Mouse (Mus musculus): Measurements from ENCODE around the gene D630045J12Rik. TPM values are rescaled to one million over a fixed set of nuclear protein-coding genes. Genes with fewer than 3 reads are reported as not detected.
A peak's percentile ranks its signal among the peaks of the same experiment; 100 is the strongest.

Gene D630045J12Rik
- total RNA-seq, 1 experiment: 4.1 TPM

- Histone ChIP-seq H3K36me3 (ENCODE audit: control insufficient read depth, insufficient read depth, low read length, poor library complexity, severe bottlenecking) (no peaks in the 10 kb centered on the region), H3K4me3 (ENCODE audit: insufficient read depth in 1 of 2, low read depth in 1 of 2, low read length in 2 of 2, poor library complexity in 1 of 2, severe bottlenecking in 1 of 2) (no peak overlapping the region), H3K9ac (ENCODE audit: insufficient read depth, low read depth, low read length, poor library complexity, severe bottlenecking) (no peak overlapping the region), H3K4me1 (ENCODE audit: control insufficient read depth in 2 of 2, insufficient read depth in 2 of 2, low read length in 2 of 2, poor library complexity in 1 of 2) (peaks cover 2 to 6% of the 10 kb centered on the region in 2 experiments; a peak in 1 of 4 replicates), H3K9me3 (ENCODE audit: control insufficient read depth, insufficient read depth, low read depth, low read length) (no peaks in the 10 kb centered on the region), H3K27ac (ENCODE audit: insufficient read depth, low read depth, low read length, poor library complexity, severe bottlenecking) (no peak overlapping the region)
- TF ChIP-seq ZNF384 (IDR thresholded peaks at IDR 0.05; ENCODE audit: low read depth, low read length): no peak
- DNase-seq (ENCODE audit: low read depth, low spot score): no peak
- in situ Hi-C loops (cut with MboI; ENCODE audit: low sequenced_read_pairs in 2 of 2, unreplicated experiment in 2 of 2): no loop called here
Measured at GRCm38 (mm10) chr6:38232917-38233316, 20.9 kb downstream of the D630045J12Rik start.

DNA sequence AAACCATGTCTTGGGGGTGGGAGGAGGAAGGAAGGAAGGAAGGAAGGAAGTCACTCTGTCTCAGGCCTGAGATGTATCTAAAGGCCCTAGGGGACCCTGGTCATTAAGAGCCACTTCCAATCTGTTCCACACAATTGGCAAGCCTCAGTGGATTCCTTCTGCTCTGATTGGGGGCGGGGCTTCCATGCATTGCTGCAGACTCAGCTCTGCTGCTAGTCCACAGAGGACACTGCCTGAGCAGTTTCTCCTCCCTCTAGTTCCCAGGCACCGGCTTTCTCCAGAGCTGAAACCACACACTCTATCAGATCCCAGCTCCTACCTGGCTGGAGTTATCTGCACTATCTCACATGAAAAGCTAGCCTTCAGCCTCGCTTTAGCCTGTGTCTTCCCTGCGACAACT, 21.8 kb downstream of the D630045J12Rik start:
- Histone ChIP-seq H3K9ac (ENCODE audit: insufficient read depth, low read depth, low read length, poor library complexity, severe bottlenecking) (no peak overlapping the region), H3K27ac (ENCODE audit: insufficient read depth, low read depth, low read length, poor library complexity, severe bottlenecking) (no peak overlapping the region), H3K9me3 (ENCODE audit: control insufficient read depth, insufficient read depth, low read depth, low read length) (no peaks in the 10 kb centered on the region), H3K4me1 (ENCODE audit: control insufficient read depth in 2 of 2, insufficient read depth in 2 of 2, low read length in 2 of 2, poor library complexity in 1 of 2) (peaks cover 2 to 6% of the 10 kb centered on the region in 2 experiments; a peak in 1 of 4 replicates), H3K36me3 (ENCODE audit: control insufficient read depth, insufficient read depth, low read length, poor library complexity, severe bottlenecking) (no peaks in the 10 kb centered on the region), H3K4me3 (ENCODE audit: insufficient read depth in 1 of 2, low read depth in 1 of 2, low read length in 2 of 2, poor library complexity in 1 of 2, severe bottlenecking in 1 of 2) (no peak overlapping the region)
- in situ Hi-C loops (cut with MboI; ENCODE audit: low sequenced_read_pairs in 2 of 2, unreplicated experiment in 2 of 2): no loop called here
- no peak for TF ChIP-seq HCFC1 (IDR thresholded peaks at IDR 0.05; ENCODE audit: borderline replicate concordance, insufficient read depth, low read length)
- 0 out of 2 replicates have a peak, but pooled peaks have one; percentile 16 for TF ChIP-seq MAFK (IDR thresholded peaks at IDR 0.05; ENCODE audit: insufficient read depth, low read depth, low read length)
- DNase-seq (ENCODE audit: low read depth, low spot score): no peak

DNA sequence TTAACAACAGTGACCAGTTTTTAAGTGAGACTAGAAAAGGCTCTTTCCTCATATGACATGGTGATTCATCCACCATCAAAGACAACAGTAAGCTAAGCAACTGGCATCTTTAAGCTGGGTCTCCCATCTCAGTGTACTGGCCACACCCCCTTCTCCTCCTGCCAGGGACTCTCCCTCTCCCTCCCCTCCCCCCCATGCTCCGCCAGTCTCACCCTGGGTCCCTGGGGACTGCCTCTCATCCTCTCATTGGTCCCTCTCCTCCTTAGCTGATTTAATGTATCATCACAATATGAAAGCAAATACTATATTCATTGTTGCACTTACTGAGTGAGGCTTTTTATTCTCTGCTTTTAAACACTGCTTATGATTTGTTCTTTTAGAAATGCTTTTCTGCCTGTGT, 29.7 kb downstream of the D630045J12Rik start:
- H3K4me3 ChIP-seq (ENCODE audit: insufficient read depth in 1 of 2, low read depth in 1 of 2, low read length in 2 of 2, poor library complexity in 1 of 2, severe bottlenecking in 1 of 2): no peak overlapping the region
- no peaks in the 10 kb centered on the region for H3K4me1 ChIP-seq (ENCODE audit: control insufficient read depth in 2 of 2, insufficient read depth in 2 of 2, low read length in 2 of 2, poor library complexity in 1 of 2)
- no peak overlapping the region for H3K9ac ChIP-seq (ENCODE audit: insufficient read depth, low read depth, low read length, poor library complexity, severe bottlenecking)
- H3K27ac ChIP-seq (ENCODE audit: insufficient read depth, low read depth, low read length, poor library complexity, severe bottlenecking): no peak overlapping the region
- DNase-seq (ENCODE audit: low read depth, low spot score): no peak
- in situ Hi-C loops (cut with MboI; ENCODE audit: low sequenced_read_pairs in 2 of 2, unreplicated experiment in 2 of 2): no loop called here
- no peaks in the 10 kb centered on the region for H3K36me3 ChIP-seq (ENCODE audit: control insufficient read depth, insufficient read depth, low read length, poor library complexity, severe bottlenecking)
- no peak for TF ChIP-seq ZNF384 (IDR thresholded peaks at IDR 0.05; ENCODE audit: low read depth, low read length)
- no peak for TF ChIP-seq MAFK (IDR thresholded peaks at IDR 0.05; ENCODE audit: insufficient read depth, low read depth, low read length)
- no peak for TF ChIP-seq ZC3H11A (IDR thresholded peaks at IDR 0.05; ENCODE audit: borderline replicate concordance, low read depth, low read length)
- TF ChIP-seq HCFC1 (IDR thresholded peaks at IDR 0.05; ENCODE audit: borderline replicate concordance, insufficient read depth, low read length): no peak
- TF ChIP-seq CHD2 (IDR thresholded peaks at IDR 0.05; ENCODE audit: low read depth, low read length): no peak
- H3K9me3 ChIP-seq (ENCODE audit: control insufficient read depth, insufficient read depth, low read depth, low read length): no peaks in the 10 kb centered on the region

GRCm38 (mm10) chr6:38219261-38219660, 34.5 kb downstream of the D630045J12Rik start:
- Histone ChIP-seq H3K27ac (ENCODE audit: insufficient read depth, low read depth, low read length, poor library complexity, severe bottlenecking) (no peak overlapping the region), H3K4me1 (ENCODE audit: control insufficient read depth in 2 of 2, insufficient read depth in 2 of 2, low read length in 2 of 2, poor library complexity in 1 of 2) (no peaks in the 10 kb centered on the region), H3K9me3 (ENCODE audit: control insufficient read depth, insufficient read depth, low read depth, low read length) (no peaks in the 10 kb centered on the region), H3K36me3 (ENCODE audit: control insufficient read depth, insufficient read depth, low read length, poor library complexity, severe bottlenecking) (no peaks in the 10 kb centered on the region), H3K9ac (ENCODE audit: insufficient read depth, low read depth, low read length, poor library complexity, severe bottlenecking) (no peak overlapping the region), H3K4me3 (ENCODE audit: insufficient read depth in 1 of 2, low read depth in 1 of 2, low read length in 2 of 2, poor library complexity in 1 of 2, severe bottlenecking in 1 of 2) (no peak overlapping the region)
- in situ Hi-C loops (cut with MboI; ENCODE audit: low sequenced_read_pairs in 2 of 2, unreplicated experiment in 2 of 2): no loop called here
- no peak for DNase-seq (ENCODE audit: low read depth, low spot score)
- TF ChIP-seq ZNF384 (IDR thresholded peaks at IDR 0.05; ENCODE audit: low read depth, low read length) (no peak), HCFC1 (IDR thresholded peaks at IDR 0.05; ENCODE audit: borderline replicate concordance, insufficient read depth, low read length) (no peak), CHD2 (IDR thresholded peaks at IDR 0.05; ENCODE audit: low read depth, low read length) (no peak), ZC3H11A (IDR thresholded peaks at IDR 0.05; ENCODE audit: borderline replicate concordance, low read depth, low read length) (no peak), MAFK (IDR thresholded peaks at IDR 0.05; ENCODE audit: insufficient read depth, low read depth, low read length) (no peak)

DNA sequence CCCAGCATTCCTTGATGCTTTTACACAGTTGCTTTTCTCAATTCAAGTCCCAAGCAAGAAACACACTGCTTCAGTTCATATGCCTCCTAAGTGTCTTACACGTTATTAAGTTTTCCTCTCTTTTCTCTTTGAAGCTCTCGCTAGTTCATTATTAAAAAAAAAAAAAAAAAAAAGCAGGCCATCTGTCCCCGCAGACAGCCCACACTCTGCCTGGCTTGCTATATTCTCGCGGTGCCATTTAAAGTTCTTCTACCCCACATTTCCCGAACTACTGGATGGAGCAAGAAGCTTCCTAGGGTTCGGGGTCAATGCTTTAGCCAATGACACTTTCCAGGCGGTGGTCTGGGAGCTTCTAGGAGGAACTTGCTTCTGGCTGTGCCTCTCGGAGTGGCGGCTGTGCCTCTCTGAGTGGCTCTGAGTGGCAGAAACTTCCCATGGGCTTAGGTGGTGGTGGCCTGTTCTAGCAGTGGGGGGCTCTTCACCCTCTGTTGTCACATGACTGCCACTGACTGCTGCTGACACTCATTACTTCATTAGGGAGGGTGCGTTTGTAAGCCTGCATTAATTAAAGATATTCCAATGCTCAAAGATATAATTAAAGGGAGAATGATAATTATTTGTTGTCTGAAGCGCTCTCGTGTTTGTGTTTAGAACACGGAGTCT, 38.2 kb downstream of the D630045J12Rik start:
- no peak overlapping the region for H3K9ac ChIP-seq (ENCODE audit: insufficient read depth, low read depth, low read length, poor library complexity, severe bottlenecking)
- H3K4me1 ChIP-seq (ENCODE audit: control insufficient read depth in 2 of 2, insufficient read depth in 2 of 2, low read length in 2 of 2, poor library complexity in 1 of 2): no peaks in the 10 kb centered on the region
- no peaks in the 10 kb centered on the region for H3K36me3 ChIP-seq (ENCODE audit: control insufficient read depth, insufficient read depth, low read length, poor library complexity, severe bottlenecking)
- in situ Hi-C loops (cut with MboI; ENCODE audit: low sequenced_read_pairs in 2 of 2, unreplicated experiment in 2 of 2): no loop called here
- H3K27ac ChIP-seq (ENCODE audit: insufficient read depth, low read depth, low read length, poor library complexity, severe bottlenecking): no peak overlapping the region
- TF ChIP-seq ZC3H11A (IDR thresholded peaks at IDR 0.05; ENCODE audit: borderline replicate concordance, low read depth, low read length) (no peak), HCFC1 (IDR thresholded peaks at IDR 0.05; ENCODE audit: borderline replicate concordance, insufficient read depth, low read length) (no peak), MAFK (IDR thresholded peaks at IDR 0.05; ENCODE audit: insufficient read depth, low read depth, low read length) (no peak), CHD2 (IDR thresholded peaks at IDR 0.05; ENCODE audit: low read depth, low read length) (no peak), ZNF384 (IDR thresholded peaks at IDR 0.05; ENCODE audit: low read depth, low read length) (0 out of 2 replicates have a peak, but pooled peaks have one; percentile 40)
- no peak for DNase-seq (ENCODE audit: low read depth, low spot score)
- H3K9me3 ChIP-seq (ENCODE audit: control insufficient read depth, insufficient read depth, low read depth, low read length): no peaks in the 10 kb centered on the region
- no peak overlapping the region for H3K4me3 ChIP-seq (ENCODE audit: insufficient read depth in 1 of 2, low read depth in 1 of 2, low read length in 2 of 2, poor library complexity in 1 of 2, severe bottlenecking in 1 of 2)

All from ES-E14 (cell line).